Mouse (Mus musculus): ENCODE measurements around the gene Plekhs1. TPM values are rescaled to one million over a fixed set of nuclear protein-coding genes. Genes with fewer than 3 reads are reported as not detected.
"Not testable (repeated sequence)": the region's sequence is repeated elsewhere in the genome, so short reads cannot be mapped to it uniquely, and the experiment has no call there.

The Plekhs1 gene
- polyA plus RNA-seq, 1 experiment = 0.38 TPM

DNA sequence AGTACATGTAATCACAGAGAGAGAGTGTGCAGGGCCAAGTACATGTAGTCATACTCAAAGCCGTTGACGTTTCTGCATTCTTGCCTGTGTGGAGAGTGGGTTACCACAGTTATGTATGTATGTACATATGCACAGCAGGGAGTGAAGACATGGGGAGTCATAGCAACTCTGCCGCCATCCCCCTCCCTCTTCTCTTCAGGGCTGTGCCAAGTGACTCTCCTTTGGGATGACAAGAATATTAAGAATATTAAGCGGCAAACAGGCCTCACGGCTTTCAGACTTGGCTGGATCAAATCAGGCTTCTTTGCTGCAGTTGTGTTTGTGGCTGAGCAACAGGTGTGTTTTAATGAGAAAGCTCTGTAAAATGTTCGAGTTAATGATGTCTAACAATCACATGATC is 28.2 kb downstream of the Plekhs1 start:
- H3K4me3 ChIP-seq (ENCODE audit: insufficient read depth, low read length) = no peak overlapping the region
- TF ChIP-seq POLR2A (IDR thresholded peaks at IDR 0.05; ENCODE audit: extremely low read depth, insufficient read depth, low read length) (no peak), CTCF (IDR thresholded peaks at IDR 0.05; ENCODE audit: extremely low read depth, insufficient read depth, low read length) (no peak)
- no peak overlapping the region for H3K27ac ChIP-seq (ENCODE audit: insufficient read depth, low read length)

DNA sequence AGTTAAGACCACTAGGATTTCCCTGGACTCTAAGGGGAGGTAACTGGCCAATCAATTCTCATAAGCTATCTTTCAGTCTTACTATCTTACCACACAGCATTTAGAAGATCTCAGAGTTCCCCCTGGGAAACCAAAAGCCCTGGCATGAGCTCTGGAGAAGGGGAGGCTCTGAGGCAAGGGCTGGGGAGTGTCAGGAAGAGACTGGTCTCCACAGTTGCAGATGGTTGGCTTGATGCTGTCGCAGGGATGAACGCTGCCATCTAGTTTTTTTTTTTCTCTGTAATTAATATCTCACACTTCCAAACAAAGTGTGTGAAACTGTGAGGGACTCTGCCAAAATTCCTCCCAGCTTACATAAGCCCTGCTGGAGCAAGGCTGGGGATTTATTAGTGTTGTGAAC is 32.7 kb downstream of the Plekhs1 start:
- H3K4me3 ChIP-seq (ENCODE audit: insufficient read depth, low read length); H3K4me1 ChIP-seq (ENCODE audit: control insufficient read depth, insufficient read depth, low read length); H3K27ac ChIP-seq (ENCODE audit: insufficient read depth, low read length): not testable (repeated sequence)

More for the DNA sequence above, 28.2 kb downstream of the Plekhs1 start:
- H3K4me1 ChIP-seq (ENCODE audit: control insufficient read depth, insufficient read depth, low read length) = no peaks in the 10 kb centered on the region

DNA sequence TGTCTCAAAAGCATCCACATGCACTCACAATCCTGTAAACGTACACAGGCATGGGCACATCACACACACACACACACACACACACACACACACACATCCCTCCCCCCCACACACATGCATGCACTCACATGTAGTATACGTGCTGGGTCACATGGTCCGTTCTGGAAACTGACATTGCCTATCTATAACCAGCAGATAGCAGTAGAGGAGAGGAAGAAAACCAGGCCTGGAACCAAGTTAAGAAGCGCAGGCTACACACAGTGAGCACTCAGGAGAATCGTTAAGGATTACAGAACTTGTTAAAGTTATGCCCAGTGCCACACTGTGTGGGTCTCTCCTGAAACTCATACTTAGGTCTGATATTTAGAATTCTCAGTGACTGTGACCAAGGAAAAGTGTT is 41.6 kb downstream of the Plekhs1 start:
- H3K4me1 ChIP-seq (ENCODE audit: control insufficient read depth, insufficient read depth, low read length); H3K4me3 ChIP-seq (ENCODE audit: insufficient read depth, low read length); H3K27ac ChIP-seq (ENCODE audit: insufficient read depth, low read length): not testable (repeated sequence)

DNA sequence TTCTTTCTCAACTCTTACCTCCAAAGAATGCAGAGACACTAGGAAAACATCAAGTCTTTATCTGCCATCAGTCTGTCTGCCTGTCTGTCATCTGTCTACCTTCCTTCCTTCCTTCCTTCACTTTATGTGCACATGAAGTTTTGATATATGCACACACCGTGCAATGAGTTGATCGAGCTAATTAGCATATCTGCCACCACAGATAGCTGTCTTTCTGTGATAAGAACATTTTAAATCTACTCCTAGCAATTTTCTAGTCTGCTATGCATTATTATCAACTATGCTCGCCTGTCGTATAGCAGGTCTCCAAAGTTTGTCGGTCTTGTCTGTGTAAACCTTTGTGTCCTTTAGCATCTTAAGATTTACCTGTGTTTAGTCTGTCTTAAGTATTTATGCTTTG is 42.1 kb downstream of the Plekhs1 start:
- H3K4me3 ChIP-seq (ENCODE audit: insufficient read depth, low read length); H3K27ac ChIP-seq (ENCODE audit: insufficient read depth, low read length); H3K4me1 ChIP-seq (ENCODE audit: control insufficient read depth, insufficient read depth, low read length): not testable (repeated sequence)

DNA sequence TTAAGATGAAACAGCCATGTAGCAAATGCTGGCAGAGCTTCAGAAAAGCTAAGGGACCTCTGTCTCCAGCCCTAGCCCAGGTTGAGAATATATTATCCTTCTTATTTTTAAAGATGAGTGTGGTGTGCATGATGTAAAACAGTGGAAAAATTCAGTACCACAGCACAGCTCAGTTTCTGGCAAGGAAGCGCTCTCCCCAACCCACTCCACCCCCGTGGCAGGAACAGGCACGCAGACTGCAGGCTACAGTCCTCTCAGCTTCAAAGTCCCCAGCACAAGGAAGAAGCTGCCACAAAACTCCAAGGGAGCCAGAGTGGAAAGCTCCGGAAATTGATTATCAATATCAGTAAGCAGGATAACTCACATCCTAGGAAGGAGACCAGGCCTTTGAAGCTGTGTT is 49.8 kb downstream of the Plekhs1 start:
- not testable (repeated sequence) for H3K4me1 ChIP-seq (ENCODE audit: control insufficient read depth, insufficient read depth, low read length); H3K4me3 ChIP-seq (ENCODE audit: insufficient read depth, low read length); H3K27ac ChIP-seq (ENCODE audit: insufficient read depth, low read length)

DNA sequence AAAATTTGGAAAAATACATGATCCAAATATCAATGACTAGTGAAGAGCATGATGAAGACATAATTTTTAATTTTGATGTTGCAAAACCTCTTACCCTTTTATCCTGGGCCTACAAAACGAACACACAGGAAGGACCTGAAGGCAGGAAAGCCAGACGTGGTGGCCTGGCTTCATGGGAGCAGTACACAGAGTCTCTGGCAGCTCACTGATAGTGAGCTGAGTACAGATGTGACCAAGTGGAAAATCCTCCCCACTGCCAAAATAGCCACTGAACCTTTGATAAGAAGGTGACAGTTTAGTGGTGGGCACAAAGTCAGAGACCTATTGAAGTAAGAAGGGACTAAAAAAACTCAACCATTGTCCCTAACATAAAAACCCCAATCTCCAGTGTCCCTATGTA is 52.1 kb downstream of the Plekhs1 start:
- not testable (repeated sequence) for H3K27ac ChIP-seq (ENCODE audit: insufficient read depth, low read length); H3K4me1 ChIP-seq (ENCODE audit: control insufficient read depth, insufficient read depth, low read length); H3K4me3 ChIP-seq (ENCODE audit: insufficient read depth, low read length)

DNA sequence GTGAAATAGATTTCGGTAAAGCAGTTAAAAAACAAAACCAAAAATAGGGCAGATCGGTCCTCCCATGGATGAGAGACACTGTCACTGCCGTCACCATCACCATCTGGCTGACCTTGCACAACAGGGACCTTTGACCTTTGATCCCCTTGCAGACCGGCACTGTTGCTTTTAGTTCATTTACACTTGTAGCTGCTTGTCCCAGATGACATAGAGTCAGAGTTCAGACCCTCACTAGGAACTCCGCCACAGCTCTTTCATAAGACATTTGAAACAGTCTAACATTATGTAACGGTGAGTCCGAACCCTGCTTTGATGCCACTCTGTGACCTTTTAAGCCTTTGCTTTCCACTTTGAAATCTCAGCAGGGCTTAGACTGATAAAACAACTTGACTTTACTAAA is 58.0 kb downstream of the Plekhs1 start:
- H3K27ac ChIP-seq (ENCODE audit: insufficient read depth, low read length); H3K4me3 ChIP-seq (ENCODE audit: insufficient read depth, low read length); H3K4me1 ChIP-seq (ENCODE audit: control insufficient read depth, insufficient read depth, low read length): not testable (repeated sequence)

DNA sequence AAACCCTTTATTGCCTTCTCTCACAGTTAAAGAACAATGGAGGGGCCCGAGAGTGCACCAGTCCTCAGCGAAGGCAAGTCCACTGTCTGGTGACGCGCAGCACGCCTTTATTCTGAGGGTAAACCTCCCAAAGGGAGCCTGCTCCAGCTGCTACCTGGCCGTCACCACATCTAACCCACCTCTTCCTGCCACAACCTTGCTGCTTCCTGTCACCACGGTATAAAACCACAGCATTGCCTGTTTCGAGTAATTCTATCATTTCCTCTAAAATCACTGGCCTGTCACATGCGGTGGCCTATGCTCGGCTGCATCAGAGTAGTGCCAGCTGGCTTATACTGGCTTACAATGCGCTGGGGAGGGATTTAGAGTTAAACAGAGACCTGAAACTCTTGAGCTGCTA is 69.1 kb downstream of the Plekhs1 start:
- not testable (repeated sequence) for H3K4me3 ChIP-seq (ENCODE audit: insufficient read depth, low read length); H3K27ac ChIP-seq (ENCODE audit: insufficient read depth, low read length); H3K4me1 ChIP-seq (ENCODE audit: control insufficient read depth, insufficient read depth, low read length)

DNA sequence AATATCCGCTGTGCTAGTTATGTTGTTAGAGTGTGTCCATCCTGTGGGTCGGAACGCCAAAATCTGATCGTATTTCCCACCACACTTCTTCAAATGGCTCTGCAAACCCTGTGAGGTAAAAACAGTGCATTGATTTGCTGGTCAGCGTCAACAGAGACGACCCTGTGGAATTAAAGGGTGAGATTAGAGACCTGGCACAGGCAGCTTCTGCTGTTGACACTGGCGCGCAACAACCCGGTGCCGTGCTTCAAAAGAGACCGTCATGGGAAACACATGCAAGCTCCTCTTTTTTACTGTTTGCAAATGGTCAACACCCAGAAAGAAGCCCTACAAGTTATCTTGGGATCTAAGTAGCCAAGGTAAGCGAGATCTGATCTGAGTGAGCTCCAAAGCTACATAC is 69.8 kb downstream of the Plekhs1 start:
- H3K4me1 ChIP-seq (ENCODE audit: control insufficient read depth, insufficient read depth, low read length) = no peaks in the 10 kb centered on the region
- no peak overlapping the region for H3K27ac ChIP-seq (ENCODE audit: insufficient read depth, low read length)
- H3K4me3 ChIP-seq (ENCODE audit: insufficient read depth, low read length) = no peak overlapping the region
- no peak for TF ChIP-seq POLR2A (IDR thresholded peaks at IDR 0.05; ENCODE audit: extremely low read depth, insufficient read depth, low read length)
- TF ChIP-seq CTCF (IDR thresholded peaks at IDR 0.05; ENCODE audit: extremely low read depth, insufficient read depth, low read length) = no peak

DNA sequence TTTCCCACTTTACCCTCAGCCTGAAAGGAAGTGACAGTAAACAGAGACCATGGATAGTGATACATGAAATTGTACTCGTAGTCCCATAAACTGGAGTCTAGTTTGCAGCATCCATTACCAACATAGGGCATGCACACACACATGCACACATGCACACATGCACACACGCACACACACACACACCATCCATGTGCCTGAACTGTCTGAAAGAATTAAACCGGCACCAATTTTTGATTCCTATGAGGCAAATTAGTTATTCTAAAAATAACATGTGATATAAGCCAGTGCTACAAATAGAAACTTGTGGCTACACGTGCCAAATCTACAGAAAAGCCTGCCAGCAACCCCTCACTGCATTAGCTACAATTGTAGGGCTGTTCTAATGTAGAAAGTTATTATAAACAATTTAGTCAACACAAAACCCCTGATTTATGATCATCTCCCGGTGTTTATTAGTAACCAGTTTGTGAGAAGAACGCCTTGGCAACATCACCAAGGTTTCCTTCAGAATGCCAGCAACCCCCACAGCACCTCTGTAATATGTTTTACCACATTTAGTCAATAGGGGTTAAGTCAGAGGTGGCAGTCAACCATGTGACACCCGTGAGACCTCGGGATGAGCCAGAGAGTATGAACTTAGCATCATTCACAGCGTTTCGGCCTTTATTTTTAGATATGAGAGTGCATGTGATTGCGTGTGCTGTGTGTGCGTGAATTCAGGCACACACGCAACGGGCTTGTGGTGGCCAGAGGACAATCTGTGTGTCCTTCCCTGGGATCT is 72.0 kb downstream of the Plekhs1 start:
- no peak for TF ChIP-seq CTCF (IDR thresholded peaks at IDR 0.05; ENCODE audit: extremely low read depth, insufficient read depth, low read length)
- Histone ChIP-seq H3K27ac (ENCODE audit: insufficient read depth, low read length) (no peak overlapping the region), H3K4me1 (ENCODE audit: control insufficient read depth, insufficient read depth, low read length) (no peaks in the 10 kb centered on the region), H3K4me3 (ENCODE audit: insufficient read depth, low read length) (no peak overlapping the region)

DNA sequence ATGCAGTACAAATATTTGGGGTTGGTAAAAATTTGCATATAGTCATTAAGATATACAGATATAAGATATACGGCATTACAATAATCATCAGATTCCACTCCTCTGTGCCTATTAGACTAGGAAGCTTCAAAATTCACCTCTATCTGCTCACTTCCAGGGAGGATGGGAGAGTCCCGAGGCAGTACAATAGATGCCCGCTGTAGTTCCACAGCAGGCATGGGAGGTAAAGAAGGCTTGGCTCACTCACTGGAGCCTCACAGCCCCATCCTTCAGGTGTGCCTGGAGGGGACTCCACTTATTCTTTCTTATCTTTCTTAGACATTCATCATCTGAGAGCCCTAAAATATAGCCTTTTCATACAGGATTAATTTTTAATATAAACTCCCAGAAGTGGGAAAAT is 72.9 kb downstream of the Plekhs1 start:
- no peak overlapping the region for H3K27ac ChIP-seq (ENCODE audit: insufficient read depth, low read length)
- TF ChIP-seq CTCF (IDR thresholded peaks at IDR 0.05; ENCODE audit: extremely low read depth, insufficient read depth, low read length) = no peak
- no peak for TF ChIP-seq POLR2A (IDR thresholded peaks at IDR 0.05; ENCODE audit: extremely low read depth, insufficient read depth, low read length)
- no peaks in the 10 kb centered on the region for H3K4me1 ChIP-seq (ENCODE audit: control insufficient read depth, insufficient read depth, low read length)
- no peak overlapping the region for H3K4me3 ChIP-seq (ENCODE audit: insufficient read depth, low read length)

DNA sequence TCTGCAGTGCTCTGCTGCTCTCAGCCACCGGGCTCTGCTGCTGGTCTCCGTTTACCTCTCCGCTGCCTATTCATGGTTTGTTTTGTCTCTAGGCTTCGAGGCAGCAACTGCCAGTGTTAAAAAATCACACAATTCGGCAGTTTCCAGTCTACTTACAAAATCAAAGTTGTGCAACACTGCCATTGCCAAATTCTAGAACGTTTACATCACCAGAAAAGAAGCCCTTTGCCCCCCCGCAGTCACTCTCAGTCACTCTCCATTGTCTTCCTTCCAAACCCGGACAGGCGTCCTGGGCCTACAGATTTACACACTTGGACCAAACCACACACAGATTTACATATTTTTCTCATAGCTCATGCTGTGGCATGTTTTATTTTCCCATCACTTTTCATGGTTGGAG is 73.6 kb downstream of the Plekhs1 start:
- no peak for TF ChIP-seq POLR2A (IDR thresholded peaks at IDR 0.05; ENCODE audit: extremely low read depth, insufficient read depth, low read length)
- TF ChIP-seq CTCF (IDR thresholded peaks at IDR 0.05; ENCODE audit: extremely low read depth, insufficient read depth, low read length) = no peak

More for the DNA sequence above, 73.6 kb downstream of the Plekhs1 start:
- Histone ChIP-seq H3K4me3 (ENCODE audit: insufficient read depth, low read length) (no peak overlapping the region), H3K4me1 (ENCODE audit: control insufficient read depth, insufficient read depth, low read length) (no peaks in the 10 kb centered on the region), H3K27ac (ENCODE audit: insufficient read depth, low read length) (no peak overlapping the region)
